Mouse (Mus musculus) liver, embryonic 14.5 days (tissue): Measurements from ENCODE around the gene Kif21a.

Source experiments
- CTCF ChIP-seq: IDR thresholded peaks from 2 replicates; pipeline ENCODE4 v1.5.1; 2016; ENCODE audit warnings: antibody characterized with exemption, low read depth, control low read depth
- EP300 ChIP-seq: IDR thresholded peaks from 2 replicates; pipeline ENCODE4 v1.6.1; 2016; ENCODE audit warnings: antibody characterized with exemption, low read depth

DNA sequence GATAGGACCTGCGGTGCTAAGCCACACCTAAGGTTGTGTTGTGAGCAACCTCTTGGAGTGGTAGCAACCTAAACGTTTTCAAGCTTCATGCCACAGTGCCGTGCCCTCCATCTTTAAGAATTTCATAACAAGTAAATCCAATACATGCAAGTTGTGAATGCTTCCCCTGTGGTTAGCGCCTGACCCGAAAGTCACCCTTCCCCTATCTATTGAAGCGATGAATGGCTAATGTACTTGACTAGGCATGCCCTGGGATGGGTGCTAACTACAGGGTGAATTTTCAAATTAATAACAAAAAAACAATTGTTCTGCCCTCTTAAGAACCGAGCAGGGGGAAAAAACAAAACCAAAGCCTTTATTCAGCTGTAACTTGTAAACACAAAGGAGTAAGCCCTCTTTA lies 39.7 kb upstream of the Kif21a start:
- no peak for TF ChIP-seq CTCF
- no peak for TF ChIP-seq EP300
